Mouse (Mus musculus) liver, adult 2 months (tissue): ENCODE measurements around the gene Ccnyl1.

Experiments used
- CTCF ChIP-seq: fragments of 200-500 bp; IDR thresholded peaks from 2 replicates; pipeline ENCODE4 v1.5.1; 2011; ENCODE audit warnings: low read depth, low read length, control low read depth
- POLR2A ChIP-seq: fragments of 200-500 bp; IDR thresholded peaks from 2 replicates; pipeline ENCODE4 v1.6.1; 2011; ENCODE audit warnings: low read length, control low read depth; ENCODE audit not compliant: insufficient read depth; ENCODE audit errors: extremely low read depth

DNA sequence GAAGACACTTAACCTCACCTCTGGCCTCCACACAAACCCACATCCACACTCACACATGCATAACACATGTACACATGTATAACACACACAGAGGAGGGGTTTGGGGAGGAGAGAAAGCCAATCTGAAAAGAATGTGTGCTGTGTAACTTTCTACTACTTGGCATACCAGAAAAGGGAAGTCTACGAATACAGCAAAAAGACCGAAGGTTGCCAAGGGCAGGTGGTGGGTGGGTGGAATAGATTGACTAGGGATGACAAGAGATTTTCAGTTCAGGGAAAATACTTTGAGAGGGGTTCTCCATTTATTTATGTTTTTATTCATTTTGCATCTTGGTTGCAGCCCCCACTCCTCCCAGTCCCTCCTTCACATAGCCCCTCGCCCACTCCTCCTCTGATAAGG lies 45.7 kb upstream of the Ccnyl1 start:
- no peak for TF ChIP-seq CTCF
- TF ChIP-seq POLR2A = no peak
